Mouse (Mus musculus): Measurements from ENCODE around the gene Tmem259.

Gene Tmem259

GRCm38 (mm10) chr10:79965325-79965724, 18.8 kb downstream of the Tmem259 start:
- in situ Hi-C loops (cut with MboI) = no loop called here

DNA sequence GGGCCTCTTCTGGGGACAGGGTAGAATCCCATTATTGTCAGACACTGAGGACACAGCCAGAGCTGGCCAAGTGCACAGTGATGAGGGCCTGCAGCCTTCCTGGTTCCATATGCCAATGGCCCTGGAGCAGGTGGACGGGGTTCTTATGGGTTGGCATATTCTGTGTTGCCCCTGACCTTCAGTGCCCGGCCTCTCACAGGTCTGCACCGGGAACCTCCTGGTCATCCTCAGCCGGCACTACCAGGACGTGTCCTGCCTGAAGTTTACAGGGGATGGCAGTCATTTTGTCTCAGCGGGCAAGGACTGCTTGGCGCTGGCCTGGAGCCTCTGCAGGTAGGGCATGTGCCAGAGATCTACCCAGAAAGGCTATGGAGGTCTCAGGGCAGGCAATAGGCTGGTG, 19.4 kb downstream of the Tmem259 start:
- in situ Hi-C loops (cut with MboI) = no loop called here

DNA sequence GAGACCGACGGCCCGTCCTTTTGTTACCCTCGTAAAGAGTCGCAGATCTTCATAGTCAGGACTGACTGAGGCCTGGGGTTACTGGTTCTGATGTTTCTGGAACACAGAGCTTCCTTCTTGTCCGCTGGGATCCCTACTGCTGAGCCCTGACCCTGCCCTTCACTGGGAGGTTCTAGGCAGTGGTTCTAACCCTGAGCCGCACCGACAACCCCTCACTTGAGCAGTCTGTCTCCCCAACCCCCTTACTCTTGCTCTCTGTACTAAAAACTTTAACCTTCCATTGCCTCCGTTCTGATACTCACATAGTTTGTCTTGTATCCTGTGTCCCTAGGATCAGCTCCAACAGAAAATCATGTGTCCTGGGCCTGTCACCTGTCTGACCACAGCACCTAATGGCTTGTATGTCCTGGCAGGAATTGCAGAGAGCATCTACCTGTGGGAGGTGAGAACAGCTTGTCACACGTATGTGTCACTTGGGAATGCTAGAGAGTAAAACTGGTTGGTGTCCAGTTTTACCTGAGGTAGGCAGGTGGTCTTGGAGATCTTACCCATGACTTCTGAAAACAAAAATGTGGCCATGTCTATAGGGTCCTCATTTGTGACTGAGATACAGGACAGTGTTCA, 23.3 kb downstream of the Tmem259 start:
- in situ Hi-C loops (cut with MboI) = no loop called here

DNA sequence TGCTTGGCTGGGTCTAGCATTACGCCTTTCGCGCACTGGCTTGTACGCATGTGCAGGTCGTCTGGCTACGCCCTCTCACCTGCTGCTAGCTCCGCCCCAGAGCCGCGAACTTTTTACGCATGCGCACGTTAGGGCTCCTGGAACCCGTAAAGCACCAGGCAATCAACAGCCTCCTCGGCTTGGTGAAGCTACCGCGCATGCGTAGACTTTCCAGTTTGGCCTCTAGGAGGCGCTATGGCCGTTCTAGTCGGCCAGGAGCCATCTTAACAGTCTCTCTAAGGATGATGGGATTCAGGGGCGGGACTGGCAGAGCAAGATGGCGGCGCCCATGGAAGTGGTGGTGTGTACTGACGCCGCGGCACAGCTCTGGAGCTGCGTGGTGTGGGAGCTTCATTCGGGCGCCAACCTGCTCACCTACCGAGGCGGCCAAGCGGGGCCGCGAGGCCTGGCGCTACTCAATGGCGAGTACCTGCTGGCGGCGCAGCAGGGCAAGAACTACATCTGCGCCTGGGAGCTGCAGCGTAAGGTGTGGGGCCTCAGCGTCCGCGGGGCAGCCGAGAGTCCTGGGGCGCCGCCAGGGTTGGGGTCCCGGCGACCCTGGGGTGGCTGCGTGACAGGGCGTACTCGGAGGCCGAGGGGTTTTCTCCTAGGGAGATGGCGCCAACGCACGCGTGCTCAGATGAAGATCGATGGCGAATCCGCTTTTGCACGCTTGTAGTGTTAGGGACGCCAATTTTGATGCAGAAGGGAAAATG, 24.1 kb downstream of the Tmem259 start, which contains the start of gene Wdr18:
Wdr18 (plus strand) TSS at position 306 of the 755 bp plus-strand sequence.
- in situ Hi-C loops (cut with MboI) = loop anchor here (5.0 to 10.0 kb wide), 3 partner anchors 38 to 125 kb away; partner anchors contain the start of genes Elane and R3hdm4

DNA sequence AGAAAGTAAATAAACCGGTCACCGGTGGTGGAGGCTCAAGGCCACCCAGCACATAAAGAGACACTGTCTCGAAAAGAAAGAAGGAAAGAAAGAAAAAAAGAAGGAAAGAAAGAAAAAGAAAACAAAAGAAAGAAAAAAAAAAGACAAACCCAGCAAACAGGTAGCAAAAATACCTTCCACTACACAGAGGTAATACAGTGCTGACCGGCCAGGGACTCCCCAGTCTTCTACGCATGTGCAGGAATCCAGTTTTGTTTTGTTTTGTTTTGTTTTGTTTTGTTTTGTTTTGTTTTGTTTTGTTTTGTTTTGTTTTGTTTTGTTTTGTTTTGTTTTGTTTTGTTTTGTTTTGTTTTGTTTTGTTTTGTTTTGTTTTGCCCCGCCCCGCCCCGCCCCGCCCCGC, 24.7 kb downstream of the Tmem259 start:
- in situ Hi-C loops (cut with MboI) = loop anchor here (5.0 to 10.0 kb wide), 3 partner anchors 37 to 125 kb away; partner anchors contain the start of genes Elane and R3hdm4

DNA sequence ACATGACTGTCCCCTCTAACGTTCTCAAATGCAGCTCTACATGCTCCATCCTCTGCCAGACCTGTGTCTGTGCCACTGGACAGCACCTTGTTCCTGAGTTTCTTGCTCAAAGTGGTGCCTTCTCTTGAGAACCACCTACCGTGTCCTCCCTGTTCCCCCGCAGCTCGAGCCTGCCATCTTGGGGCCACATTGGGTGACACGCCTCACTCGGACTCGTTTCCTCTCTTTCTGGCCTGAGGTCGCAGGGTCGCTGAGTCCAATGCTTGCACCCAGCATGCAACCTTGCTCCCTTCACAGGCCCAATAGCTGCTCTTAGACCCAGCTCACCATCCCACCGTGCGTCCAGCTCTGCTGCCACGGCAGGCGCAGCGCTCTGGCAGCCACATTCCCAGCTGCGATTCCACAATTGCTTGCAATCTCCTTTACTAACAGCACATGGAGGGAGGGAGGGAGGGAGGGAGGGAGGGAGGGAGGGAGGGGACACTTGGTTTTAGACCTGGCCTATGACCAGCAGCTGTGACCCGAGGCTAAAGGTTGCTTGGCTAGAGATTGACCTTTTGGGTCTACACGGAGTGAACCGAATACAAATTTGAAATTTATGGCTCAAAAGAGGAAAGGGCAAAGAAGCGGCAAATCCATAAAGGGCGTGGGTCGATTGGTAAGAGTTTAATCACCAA, 25.9 kb downstream of the Tmem259 start:
- in situ Hi-C loops (cut with MboI) = loop anchor here (5.0 to 10.0 kb wide), 3 partner anchors 36 to 123 kb away; partner anchors contain the start of genes Elane and R3hdm4

DNA sequence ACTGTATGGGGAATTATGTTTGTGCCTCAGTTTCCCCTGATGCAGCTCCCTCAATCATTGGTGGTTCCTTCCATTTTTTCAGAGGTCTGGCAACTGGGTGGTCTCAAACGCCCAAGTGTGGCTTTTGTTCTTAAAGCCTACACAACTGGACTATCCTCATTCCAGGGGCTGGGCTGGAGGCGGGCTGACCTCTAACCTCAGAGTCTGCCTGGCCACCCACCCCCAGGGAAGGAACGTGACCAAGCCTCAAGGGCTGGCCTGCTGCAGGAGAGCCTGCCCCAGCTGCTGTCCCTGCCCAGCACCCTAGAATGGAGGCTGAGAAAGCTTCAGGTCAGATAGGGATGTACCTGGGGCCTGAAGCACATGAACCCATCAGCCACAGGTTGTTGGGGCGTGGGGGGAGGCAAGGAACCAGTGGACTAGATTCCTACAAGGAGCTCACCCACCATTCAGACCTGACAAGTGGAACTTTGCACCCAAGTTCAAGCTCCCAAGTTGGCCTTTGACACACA, 27.4 kb downstream of the Tmem259 start:
- in situ Hi-C loops (cut with MboI) = loop anchor here (5.0 to 10.0 kb wide), 3 partner anchors 34 to 122 kb away; partner anchors contain the start of genes Elane and R3hdm4

DNA sequence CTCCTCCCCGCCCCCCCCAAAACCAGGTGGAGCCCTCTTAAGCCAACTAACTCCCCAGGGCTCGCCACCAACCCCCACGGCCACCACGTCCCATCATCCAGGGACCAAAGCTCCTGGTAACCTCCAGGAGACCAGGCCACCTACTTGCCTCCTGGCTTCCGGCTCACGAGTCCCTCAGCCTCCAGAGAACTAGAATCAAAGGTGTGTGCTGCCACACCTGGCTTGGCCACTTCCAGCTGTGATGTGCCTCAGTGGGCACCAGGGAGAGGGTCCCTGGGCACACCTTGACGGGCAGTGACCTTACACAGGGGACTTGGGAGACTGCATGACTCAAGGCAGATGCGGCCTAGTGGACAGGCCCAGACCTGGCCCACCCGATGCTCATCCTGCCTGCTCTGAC, 28.4 kb downstream of the Tmem259 start:
- in situ Hi-C loops (cut with MboI) = loop anchor here (5.0 to 10.0 kb wide), 3 partner anchors 33 to 121 kb away; partner anchors contain the start of genes Elane and R3hdm4

DNA sequence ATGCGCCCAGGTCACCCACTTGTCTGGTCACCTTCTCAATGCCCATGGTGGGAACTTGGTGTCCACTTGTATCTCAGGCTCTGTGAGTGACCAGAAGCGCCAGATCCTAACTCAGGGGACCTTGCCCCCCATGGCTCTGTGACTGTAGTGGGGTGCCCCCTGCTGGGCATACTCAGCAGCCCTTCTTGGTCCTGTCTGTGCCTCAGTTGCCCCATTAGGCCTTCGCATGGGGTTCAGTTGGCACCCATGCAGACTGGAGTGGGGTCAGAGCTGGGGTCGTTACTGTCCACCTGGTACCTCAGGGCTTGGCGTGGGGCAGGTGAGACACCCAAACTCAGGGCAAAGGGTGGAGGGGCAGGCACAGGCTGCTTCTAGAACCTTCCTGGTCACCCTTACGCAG, 30.2 kb downstream of the Tmem259 start:
- in situ Hi-C loops (cut with MboI) = loop anchor here (10.0 kb wide), 2 partner anchors 69 to 119 kb away; partner anchors contain the start of gene Elane

- in situ Hi-C loops (cut with MboI) = loop anchor here (10.0 kb wide), 2 partner anchors 66 to 116 kb away; partner anchors contain the start of gene Elane
Measured at GRCm38 (mm10) chr10:79950661-79951060, 33.5 kb downstream of the Tmem259 start.

GRCm38 (mm10) chr10:79949873-79950272, 34.3 kb downstream of the Tmem259 start:
- in situ Hi-C loops (cut with MboI) = loop anchor here (10.0 kb wide), 2 partner anchors 65 to 115 kb away; partner anchors contain the start of gene Elane

- in situ Hi-C loops (cut with MboI) = no loop called here
Measured at GRCm38 (mm10) chr10:79947502-79947901, 36.6 kb downstream of the Tmem259 start.

DNA sequence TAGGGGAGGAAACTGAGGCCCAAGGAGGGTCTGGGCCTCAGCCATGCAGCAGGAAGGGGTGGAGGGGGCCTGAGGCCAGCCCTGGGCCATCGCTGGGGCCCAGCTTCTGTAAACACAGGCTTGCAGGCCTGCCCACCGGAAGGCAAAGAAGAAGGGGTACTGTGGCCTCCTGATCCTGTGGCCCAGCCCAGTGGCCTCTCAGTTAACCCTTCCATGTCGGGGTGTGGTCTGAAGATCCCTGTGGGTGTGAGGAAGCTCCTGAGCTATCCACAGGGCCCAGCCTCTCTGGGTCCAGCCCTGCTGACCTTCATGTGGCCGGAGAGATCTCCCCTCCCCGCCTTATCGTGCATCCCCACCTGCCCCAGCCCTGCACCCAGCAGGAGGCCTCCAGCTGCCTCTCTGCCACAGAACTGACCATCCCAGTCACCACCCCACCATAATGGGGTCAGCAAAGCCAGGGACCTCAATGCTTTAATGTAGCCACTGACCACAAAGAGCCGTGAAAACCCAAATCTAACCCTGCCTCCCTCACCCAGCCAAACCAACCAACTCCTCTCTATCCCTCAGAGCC, 37.3 kb downstream of the Tmem259 start:
- in situ Hi-C loops (cut with MboI) = no loop called here

DNA sequence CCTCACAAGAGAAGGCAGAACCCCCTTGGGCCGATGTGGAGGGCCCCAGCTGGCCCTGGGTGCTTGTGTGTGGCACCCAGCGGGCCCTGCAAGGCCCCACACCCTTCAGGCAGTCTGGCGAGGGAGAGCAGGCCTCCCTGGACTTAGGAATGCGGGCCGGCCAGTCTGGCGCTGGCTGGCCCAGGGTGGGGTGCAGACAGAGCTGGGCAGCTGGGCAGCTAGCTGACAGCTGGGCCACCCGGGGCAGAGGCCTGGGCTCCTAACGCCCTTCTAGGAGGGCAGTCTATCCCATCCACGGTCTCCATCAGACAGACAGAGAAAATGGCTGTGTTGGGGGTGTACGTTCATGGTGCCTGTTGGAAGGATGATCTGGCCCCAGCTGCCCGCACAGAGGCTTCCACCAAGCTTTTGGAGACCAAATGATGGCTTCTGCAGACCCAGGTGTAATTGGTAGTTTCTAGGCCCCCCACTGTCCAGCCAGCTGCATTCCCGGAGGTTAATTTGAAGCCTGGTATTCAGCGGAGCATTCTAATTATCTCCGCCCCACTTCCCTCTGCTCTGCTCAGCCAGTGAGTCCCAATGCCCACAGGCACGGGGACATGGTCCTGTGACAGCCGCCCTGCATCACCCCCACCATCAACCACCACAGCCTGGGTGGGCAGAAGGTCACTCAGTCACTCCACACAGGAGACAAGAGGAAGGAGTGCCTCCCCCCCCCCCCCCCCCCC, 38.5 kb downstream of the Tmem259 start:
- in situ Hi-C loops (cut with MboI) = no loop called here

DNA sequence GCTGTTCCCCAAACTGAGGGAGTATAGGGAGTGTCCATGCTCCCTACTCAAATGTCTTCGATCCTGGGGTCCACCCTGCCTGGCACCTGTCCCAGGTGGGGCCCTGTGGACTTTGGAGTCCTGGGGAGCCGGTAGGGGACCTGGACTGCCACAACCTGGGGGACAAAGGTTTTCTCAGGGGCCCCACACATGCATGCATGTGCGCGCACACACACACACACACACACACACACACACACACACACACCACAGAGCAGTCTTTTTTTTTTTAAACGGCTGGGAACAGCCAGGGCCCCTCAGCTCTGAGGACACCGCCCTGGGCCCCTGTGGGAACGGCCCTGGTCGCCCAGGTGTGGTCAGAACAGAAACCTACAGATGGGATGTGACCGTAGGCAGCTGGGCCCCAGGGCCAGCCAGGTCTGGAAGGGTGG, 40.6 kb downstream of the Tmem259 start:
- in situ Hi-C loops (cut with MboI) = no loop called here

- in situ Hi-C loops (cut with MboI) = no loop called here
Measured at GRCm38 (mm10) chr10:79942988-79943387, 41.1 kb downstream of the Tmem259 start.

GRCm38 (mm10) chr10:79940749-79941148, 43.4 kb downstream of the Tmem259 start:
- in situ Hi-C loops (cut with MboI) = no loop called here

- in situ Hi-C loops (cut with MboI) = no loop called here
Measured at GRCm38 (mm10) chr10:79937775-79938526, 46.2 kb downstream of the Tmem259 start.

DNA sequence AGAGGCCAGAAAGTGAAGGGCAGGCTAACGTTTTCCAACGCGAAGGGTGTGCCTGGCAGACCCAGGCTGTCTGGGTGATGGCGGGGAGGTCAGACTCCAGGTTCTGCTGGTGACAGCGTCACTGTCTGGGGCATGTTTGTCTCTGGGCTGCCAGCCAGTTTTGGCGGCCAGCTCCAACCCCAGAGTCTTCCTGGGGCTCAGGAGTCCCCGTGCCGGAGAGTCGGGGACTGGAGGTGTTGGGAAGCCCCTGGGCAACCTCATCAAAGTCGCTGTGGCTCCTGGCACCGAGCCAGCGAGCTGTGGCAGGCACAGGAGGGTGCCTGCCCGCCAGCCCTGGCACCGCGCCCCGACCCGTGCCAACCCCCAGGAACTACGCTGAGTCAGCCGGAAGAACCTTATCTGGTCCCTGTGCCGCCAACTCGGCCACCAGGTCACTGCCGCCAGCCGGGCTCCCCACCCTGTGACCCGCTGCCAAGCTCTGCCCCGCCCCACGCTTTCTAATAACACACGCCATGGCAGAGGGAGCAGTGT, 47.2 kb downstream of the Tmem259 start:
- in situ Hi-C loops (cut with MboI) = no loop called here

All from mature B cell (primary cell).